Mouse (Mus musculus): Measurements from ENCODE around the gene Gpr87. TPM values are rescaled to one million over a fixed set of nuclear protein-coding genes. Genes with fewer than 3 reads are reported as not detected.

The Gpr87 gene
- total and polyA plus RNA-seq, 3 experiments: not detected

GRCm38 (mm10) chr3:59185662-59186061 is 9.2 kb downstream of the Gpr87 start:
- H3K9me3 ChIP-seq (replicated peaks; ENCODE audit: low read length): no peaks in the 10 kb centered on the region
- H3K4me3 ChIP-seq (replicated peaks in 1 of 3; ENCODE audit: low read depth in 2 of 3, low read length in 2 of 3, poor library complexity in 1 of 3): no peak overlapping the region
- no peak overlapping the region for H3K9ac ChIP-seq (ENCODE audit: insufficient read depth, low read depth)
- DNase-seq (ENCODE audit: extremely low read depth): no peak
- no peak overlapping the region for H3K4me2 ChIP-seq (ENCODE audit: insufficient read depth, low read depth, poor library complexity, severe bottlenecking)
- no peak overlapping the region for H3K27ac ChIP-seq (ENCODE audit: insufficient read depth, low read depth)
- no peaks in the 10 kb centered on the region for H3K36me3 ChIP-seq (replicated peaks in 1 of 2; ENCODE audit: control insufficient read depth in 1 of 2, insufficient read depth in 1 of 2, low read length in 1 of 2)
- H3K79me2 ChIP-seq (replicated peaks; ENCODE audit: control insufficient read depth, extremely low read depth, insufficient read depth, poor library complexity, severe bottlenecking): no peaks in the 10 kb centered on the region
- in situ Hi-C loops (cut with MboI; ENCODE audit: low pct_ligation_motif_present, low pct_unique_long_range_greater_than_20kb, low sequenced_read_pairs) (loop anchor here (10.0 kb wide), 1 partner anchor 139 kb away; no protein-coding TSS in a partner anchor), dilution Hi-C loops (cut with MboI; ENCODE audit: extremely low pct_ligation_motif_present, extremely low pct_unique_long_range_greater_than_20kb, low sequenced_read_pairs) (no loop called here)
- TF ChIP-seq RCOR1 (conservative IDR thresholded peaks at IDR 0.05; ENCODE audit: low read depth, low read length) (no peak), KAT2A (IDR thresholded peaks at IDR 0.05; ENCODE audit: insufficient replicate concordance, low read length) (no peak), UBTF (IDR thresholded peaks at IDR 0.05; ENCODE audit: low read depth, low read length) (no peak), E2F4 (IDR thresholded peaks at IDR 0.05; ENCODE audit: insufficient replicate concordance, low read depth, low read length) (no peak), POLR2A (IDR thresholded peaks at IDR 0.05; ENCODE audit: low read depth, low read length) (no peak), MEF2A (IDR thresholded peaks at IDR 0.05; ENCODE audit: borderline replicate concordance, low read depth, low read length) (no peak), JUND (conservative IDR thresholded peaks at IDR 0.05; ENCODE audit: low read depth, low read length) (no peak), ZKSCAN1 (IDR thresholded peaks at IDR 0.05; ENCODE audit: borderline replicate concordance, low read depth, low read length) (no peak), ELF1 (IDR thresholded peaks at IDR 0.05; ENCODE audit: low read depth, low read length) (no peak), MAFK (IDR thresholded peaks at IDR 0.05; ENCODE audit: insufficient replicate concordance, low read length) (no peak), HCFC1 (IDR thresholded peaks at IDR 0.05; ENCODE audit: low read depth, low read length) (no peak), NRF1 (IDR thresholded peaks at IDR 0.05; ENCODE audit: low read depth, low read length) (no peak), GABPA (IDR thresholded peaks at IDR 0.05; ENCODE audit: insufficient replicate concordance, low read depth, low read length) (no peak), NELFE (IDR thresholded peaks at IDR 0.05; ENCODE audit: low read depth, low read length) (no peak), ETS1 (conservative IDR thresholded peaks at IDR 0.05; ENCODE audit: low read depth, low read length) (no peak), MAX (IDR thresholded peaks at IDR 0.05; ENCODE audit: low read length) (no peak)
- peaks cover 0 to 6% of the 10 kb centered on the region in 2 experiments; a peak in 1 of 4 replicates for H3K4me1 ChIP-seq (ENCODE audit: control insufficient read depth in 1 of 2, insufficient read depth in 2 of 2)
- H3K27me3 ChIP-seq (replicated peaks): no peaks in the 10 kb centered on the region

- dilution Hi-C loops (cut with MboI; ENCODE audit: extremely low pct_ligation_motif_present, extremely low pct_unique_long_range_greater_than_20kb, low sequenced_read_pairs): no loop called here
These were observed 12.8 kb downstream of the Gpr87 start for GRCm38 (mm10) chr3:59182129-59182528.

More at GRCm38 (mm10) chr3:59182129-59182528, 12.8 kb downstream of the Gpr87 start:
- in situ Hi-C loops (cut with MboI; ENCODE audit: low pct_ligation_motif_present, low pct_unique_long_range_greater_than_20kb, low sequenced_read_pairs): loop anchor here (10.0 kb wide), 1 partner anchor 143 kb away; no protein-coding TSS in a partner anchor
- Histone ChIP-seq H3K9ac (ENCODE audit: insufficient read depth, low read depth) (no peak overlapping the region), H3K79me2 (replicated peaks; ENCODE audit: control insufficient read depth, extremely low read depth, insufficient read depth, poor library complexity, severe bottlenecking) (no peaks in the 10 kb centered on the region), H3K36me3 (replicated peaks in 1 of 2; ENCODE audit: control insufficient read depth in 1 of 2, insufficient read depth in 1 of 2, low read length in 1 of 2) (no peaks in the 10 kb centered on the region), H3K4me1 (ENCODE audit: control insufficient read depth in 1 of 2, insufficient read depth in 2 of 2) (peaks cover 0 to 6% of the 10 kb centered on the region in 2 experiments; a peak in 1 of 4 replicates), H3K27me3 (replicated peaks) (no peaks in the 10 kb centered on the region), H3K27ac (ENCODE audit: insufficient read depth, low read depth) (no peak overlapping the region), H3K4me2 (ENCODE audit: insufficient read depth, low read depth, poor library complexity, severe bottlenecking) (no peak overlapping the region), H3K9me3 (replicated peaks; ENCODE audit: low read length) (no peaks in the 10 kb centered on the region), H3K4me3 (replicated peaks in 1 of 3; ENCODE audit: low read depth in 2 of 3, low read length in 2 of 3, poor library complexity in 1 of 3) (no peak overlapping the region)
- TF ChIP-seq NELFE (IDR thresholded peaks at IDR 0.05; ENCODE audit: low read depth, low read length): no peak
- no peak for TF ChIP-seq POLR2A (IDR thresholded peaks at IDR 0.05; ENCODE audit: low read depth, low read length)
- TF ChIP-seq SIN3A (IDR thresholded peaks at IDR 0.05; ENCODE audit: low read length): no peak
- TF ChIP-seq POLR2AphosphoS2 (IDR thresholded peaks at IDR 0.05; ENCODE audit: low read depth, low read length): no peak
- no peak for TF ChIP-seq ZC3H11A (IDR thresholded peaks at IDR 0.05; ENCODE audit: low read depth, low read length)
- no peak for TF ChIP-seq MYC (IDR thresholded peaks at IDR 0.05; ENCODE audit: low read depth, low read length)
- TF ChIP-seq NRF1 (IDR thresholded peaks at IDR 0.05; ENCODE audit: low read depth, low read length): no peak
- TF ChIP-seq ELF1 (IDR thresholded peaks at IDR 0.05; ENCODE audit: low read depth, low read length): no peak
- TF ChIP-seq UBTF (IDR thresholded peaks at IDR 0.05; ENCODE audit: low read depth, low read length): no peak
- TF ChIP-seq JUND (conservative IDR thresholded peaks at IDR 0.05; ENCODE audit: low read depth, low read length): no peak
- no peak for DNase-seq (ENCODE audit: extremely low read depth)

All from CH12.LX (cell line).